Mouse (Mus musculus): ENCODE measurements around the gene Nodal. TPM values are rescaled to one million over a fixed set of nuclear protein-coding genes. Genes with fewer than 3 reads are reported as not detected.

Nodal gene
- polyA plus RNA-seq (2017; shearing (Covaris generic)), result not detected

GRCm38 (mm10) chr10:61417672-61418071, at the start of gene Nodal:
Gene Nodal (plus strand): TSS chr10:61417972.

GRCm38 (mm10) chr10:61383021-61383714, 34.6 kb upstream of the Nodal start, which contains the start of gene Pald1:
Gene Pald1 (minus strand): TSS chr10:61383530.

GRCm38 (mm10) chr10:61452645-61453044, 34.9 kb downstream of the Nodal start, which contains the start of gene Eif4ebp2:
Gene Eif4ebp2 (minus strand): TSS chr10:61452661.

Other genes starting within 250 kb of the Nodal start
- not detected for gene Tbata, start 246.0 kb upstream of the Nodal start, polyA plus RNA-seq (2017; shearing (Covaris generic))
- not detected for gene Adamts14, start 144.5 kb upstream of the Nodal start, polyA plus RNA-seq (2017; shearing (Covaris generic))
- 6.1 TPM for gene Prf1, start 120.1 kb upstream of the Nodal start, polyA plus RNA-seq (2017; shearing (Covaris generic))
- 0.23 TPM for gene Pald1, start 34.4 kb upstream of the Nodal start, polyA plus RNA-seq (2017; shearing (Covaris generic))
- 8.6 TPM for gene Eif4ebp2, start 34.7 kb downstream of the Nodal start, polyA plus RNA-seq (2017; shearing (Covaris generic))
- 11.0 TPM for gene Lrrc20, start 57.8 kb downstream of the Nodal start, polyA plus RNA-seq (2017; shearing (Covaris generic))
- not detected for gene Npffr1, start 177.5 kb downstream of the Nodal start, polyA plus RNA-seq (2017; shearing (Covaris generic))
- gene Ppa1, start 230.6 kb downstream of the Nodal start, polyA plus RNA-seq (2017; shearing (Covaris generic)), result 91.5 TPM